Mouse (Mus musculus): ENCODE results near the gene Pcolce. TPM values are rescaled to one million over a fixed set of nuclear protein-coding genes. Genes with fewer than 3 reads are reported as not detected.
A peak's percentile ranks its signal among the peaks of the same experiment; 100 is the strongest.

Pcolce gene
- polyA plus RNA-seq, 1 experiment, result 69.6 TPM

- no peak for DNase-seq (ENCODE audit: low read depth in 1 of 2, low spot score in 2 of 2)
- Histone ChIP-seq H3K4me1 (ENCODE audit: control insufficient read depth, insufficient read depth, insufficient read length) (no peaks in the 10 kb centered on the region), H3K4me3 (ENCODE audit: extremely low read depth, insufficient read depth, insufficient read length) (no peak overlapping the region), H3K36me3 (ENCODE audit: control insufficient read depth, insufficient read depth, low read length) (no peaks in the 10 kb centered on the region), H3K27me3 (ENCODE audit: control insufficient read depth, insufficient read depth, low read length) (no peaks in the 10 kb centered on the region), H3K27ac (ENCODE audit: insufficient read depth, low read length) (no peak overlapping the region)
- 83% methylated on average over 6 of the region's 6 CpGs for WGBS
- TF ChIP-seq CTCF (IDR thresholded peaks at IDR 0.05; ENCODE audit: extremely low read depth, insufficient read depth, insufficient read length, insufficient replicate concordance) (no peak), POLR2A (IDR thresholded peaks at IDR 0.05; ENCODE audit: low read depth, low read length) (no peak)
Observed at GRCm38 (mm10) chr5:137580246-137580645, 33.3 kb downstream of the Pcolce start.

GRCm38 (mm10) chr5:137574470-137574901 lies 39.1 kb downstream of the Pcolce start:
- Histone ChIP-seq H3K27me3 (ENCODE audit: control insufficient read depth, insufficient read depth, low read length) (no peaks in the 10 kb centered on the region), H3K36me3 (ENCODE audit: control insufficient read depth, insufficient read depth, low read length) (no peaks in the 10 kb centered on the region), H3K27ac (ENCODE audit: insufficient read depth, low read length) (no peak overlapping the region), H3K4me1 (ENCODE audit: control insufficient read depth, insufficient read depth, insufficient read length) (peaks cover 12% of the 10 kb centered on the region; the same call in 1 of the 2 replicates), H3K4me3 (ENCODE audit: extremely low read depth, insufficient read depth, insufficient read length) (no peak overlapping the region)
- TF ChIP-seq CTCF (IDR thresholded peaks at IDR 0.05; ENCODE audit: extremely low read depth, insufficient read depth, insufficient read length, insufficient replicate concordance) (no peak), POLR2A (IDR thresholded peaks at IDR 0.05; ENCODE audit: low read depth, low read length) (no peak)
- 85% methylated on average over 27 of the region's 27 CpGs for WGBS
- DNase-seq (ENCODE audit: low read depth in 1 of 2, low spot score in 2 of 2), result no peak

DNA sequence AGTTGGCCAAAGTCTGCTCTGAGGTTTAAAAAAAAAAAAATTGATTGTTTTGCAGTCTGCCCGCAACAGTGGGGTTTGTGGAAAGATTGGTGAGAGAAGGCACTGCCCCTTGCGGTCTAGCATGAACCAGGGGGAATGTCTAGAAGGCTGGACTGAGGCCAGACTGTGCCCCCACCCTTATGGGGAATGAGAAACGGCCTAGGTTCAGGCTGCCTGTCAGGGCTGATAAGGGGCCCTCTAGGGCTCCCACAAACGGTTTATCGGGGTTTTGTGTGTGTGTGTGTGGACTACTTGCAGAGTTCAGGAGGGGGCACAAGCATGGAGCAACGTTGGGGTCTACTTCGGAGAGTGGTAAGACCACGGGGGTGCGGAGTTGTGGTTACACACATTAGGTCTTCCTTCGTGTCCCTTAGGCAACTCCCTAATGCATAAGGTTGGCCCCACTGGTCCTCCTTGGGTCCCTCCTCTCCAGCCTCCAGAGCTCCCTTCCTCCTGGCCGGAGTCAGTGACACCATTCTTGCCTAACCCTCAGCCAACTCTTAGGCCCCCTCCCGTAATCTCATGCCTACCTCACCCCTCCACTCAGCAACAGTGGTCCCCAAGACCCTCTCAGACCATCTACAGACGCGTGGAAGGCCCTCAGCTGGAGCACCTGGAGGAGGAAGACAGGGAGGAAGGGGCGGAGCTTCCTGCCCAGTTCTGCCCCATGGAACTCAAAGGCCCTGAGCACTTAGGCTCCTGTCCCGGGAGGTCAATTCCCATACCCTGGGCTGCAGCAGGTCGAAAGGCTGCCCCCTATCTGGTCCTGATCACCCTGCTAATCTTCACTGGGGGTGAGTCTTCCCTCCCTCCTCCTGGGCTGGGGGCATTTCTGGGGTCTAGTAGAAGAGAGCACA lies 42.6 kb downstream of the Pcolce start:
- no peak overlapping the region for H3K27ac ChIP-seq (ENCODE audit: insufficient read depth, low read length)
- peaks cover 13% of the 10 kb centered on the region; the same call in 1 of the 2 replicates for H3K4me1 ChIP-seq (ENCODE audit: control insufficient read depth, insufficient read depth, insufficient read length)

GRCm38 (mm10) chr5:137570181-137570580 lies 43.4 kb downstream of the Pcolce start:
- no peak overlapping the region for H3K27ac ChIP-seq (ENCODE audit: insufficient read depth, low read length)
- WGBS, result 4% methylated on average over 7 of the region's 7 CpGs
- TF ChIP-seq CTCF (IDR thresholded peaks at IDR 0.05; ENCODE audit: extremely low read depth, insufficient read depth, insufficient read length, insufficient replicate concordance) (no peak), POLR2A (IDR thresholded peaks at IDR 0.05; ENCODE audit: low read depth, low read length) (no peak)

More for the DNA sequence above, 42.6 kb downstream of the Pcolce start:
- TF ChIP-seq POLR2A (IDR thresholded peaks at IDR 0.05; ENCODE audit: low read depth, low read length), result no peak
- TF ChIP-seq CTCF (IDR thresholded peaks at IDR 0.05; ENCODE audit: extremely low read depth, insufficient read depth, insufficient read length, insufficient replicate concordance), result no peak
- WGBS, result 10% methylated on average over 17 of the region's 17 CpGs
- H3K4me3 ChIP-seq (ENCODE audit: extremely low read depth, insufficient read depth, insufficient read length), result no peak overlapping the region; the same call in 1 of the 2 replicates
- no peaks in the 10 kb centered on the region for H3K27me3 ChIP-seq (ENCODE audit: control insufficient read depth, insufficient read depth, low read length)
- no peaks in the 10 kb centered on the region for H3K36me3 ChIP-seq (ENCODE audit: control insufficient read depth, insufficient read depth, low read length)
- DNase-seq (ENCODE audit: low read depth in 1 of 2, low spot score in 2 of 2), result no peak

DNA sequence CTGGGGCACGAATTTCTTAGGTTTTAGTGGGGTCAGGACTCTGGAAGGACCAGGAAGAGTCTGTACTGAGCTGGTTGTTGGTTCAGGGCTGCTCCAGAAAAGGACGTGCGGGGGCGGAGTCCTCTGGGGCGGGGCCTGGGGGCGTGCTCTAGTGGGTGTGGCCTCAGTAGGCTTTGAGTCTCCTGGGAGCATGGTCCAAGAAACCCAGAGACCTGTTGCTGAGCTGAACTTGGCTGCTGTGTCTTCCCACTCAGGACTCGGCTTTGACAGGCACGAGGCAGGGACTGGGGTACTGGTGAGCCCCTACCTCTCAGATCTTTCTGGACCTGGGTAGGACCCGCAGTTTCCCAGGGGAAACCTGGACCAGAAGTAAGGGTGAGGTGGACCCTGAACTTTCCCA lies 43.9 kb downstream of the Pcolce start, which contains the start of gene Tfr2:
Gene Tfr2, plus strand, starts transcription at position 176 of the 400 bp plus-strand sequence.
- peak; percentile 35 to 62 for DNase-seq (ENCODE audit: low read depth in 1 of 2, low spot score in 2 of 2)

More at GRCm38 (mm10) chr5:137570181-137570580, 43.4 kb downstream of the Pcolce start:
- H3K27me3 ChIP-seq (ENCODE audit: control insufficient read depth, insufficient read depth, low read length), result no peaks in the 10 kb centered on the region
- no peak overlapping the region for H3K4me3 ChIP-seq (ENCODE audit: extremely low read depth, insufficient read depth, insufficient read length)
- no peak for DNase-seq (ENCODE audit: low read depth in 1 of 2, low spot score in 2 of 2)
- peaks cover 13% of the 10 kb centered on the region; the same call in 1 of the 2 replicates for H3K4me1 ChIP-seq (ENCODE audit: control insufficient read depth, insufficient read depth, insufficient read length)
- H3K36me3 ChIP-seq (ENCODE audit: control insufficient read depth, insufficient read depth, low read length), result no peaks in the 10 kb centered on the region

GRCm38 (mm10) chr5:137569031-137569430 lies 44.6 kb downstream of the Pcolce start:
- no peak overlapping the region for H3K4me3 ChIP-seq (ENCODE audit: extremely low read depth, insufficient read depth, insufficient read length)
- no peak overlapping the region for H3K27ac ChIP-seq (ENCODE audit: insufficient read depth, low read length)
- WGBS, result 62% methylated on average over 12 of the region's 12 CpGs
- no peaks in the 10 kb centered on the region for H3K27me3 ChIP-seq (ENCODE audit: control insufficient read depth, insufficient read depth, low read length)
- TF ChIP-seq POLR2A (IDR thresholded peaks at IDR 0.05; ENCODE audit: low read depth, low read length), result no peak
- TF ChIP-seq CTCF (IDR thresholded peaks at IDR 0.05; ENCODE audit: extremely low read depth, insufficient read depth, insufficient read length, insufficient replicate concordance), result no peak
- no peaks in the 10 kb centered on the region for H3K36me3 ChIP-seq (ENCODE audit: control insufficient read depth, insufficient read depth, low read length)
- H3K4me1 ChIP-seq (ENCODE audit: control insufficient read depth, insufficient read depth, insufficient read length), result peaks cover 13% of the 10 kb centered on the region; the same call in 1 of the 2 replicates
- no peak for DNase-seq (ENCODE audit: low read depth in 1 of 2, low spot score in 2 of 2)

More for the DNA sequence above, 43.9 kb downstream of the Pcolce start, which contains the start of gene Tfr2:
- Histone ChIP-seq H3K27me3 (ENCODE audit: control insufficient read depth, insufficient read depth, low read length) (no peaks in the 10 kb centered on the region), H3K4me1 (ENCODE audit: control insufficient read depth, insufficient read depth, insufficient read length) (peaks cover 13% of the 10 kb centered on the region; the same call in 1 of the 2 replicates), H3K27ac (ENCODE audit: insufficient read depth, low read length) (no peak within 1 kb of the TSS), H3K36me3 (ENCODE audit: control insufficient read depth, insufficient read depth, low read length) (no peaks in the 10 kb centered on the region), H3K4me3 (ENCODE audit: extremely low read depth, insufficient read depth, insufficient read length) (peak within 1 kb of the TSS; percentile 5; the same call in 1 of the 2 replicates)
- WGBS, result 4% methylated on average over 9 of the region's 9 CpGs
- TF ChIP-seq POLR2A (IDR thresholded peaks at IDR 0.05; ENCODE audit: low read depth, low read length) (no peak), CTCF (IDR thresholded peaks at IDR 0.05; ENCODE audit: extremely low read depth, insufficient read depth, insufficient read length, insufficient replicate concordance) (no peak)
